Mouse (Mus musculus) midbrain, embryonic 16.5 days (tissue): ENCODE data around the gene Maff. TPM values are rescaled to one million over a fixed set of nuclear protein-coding genes. Genes with fewer than 3 reads are reported as not detected.
A peak's percentile ranks its signal among the peaks of the same experiment; 100 is the strongest.

Experiments used
- ATAC-seq: fragments of 200-750 bp; cut with Nextera tagmentation; 2 replicates; pipeline ENCODE4 v1.8.0; 2017; ENCODE audit warnings: moderate TSS enrichment
- H3K27ac ChIP-seq: fragments of 300-500 bp; sonication (generic); 2 replicates; pipeline ENCODE4 v1.5.1; 2014; ENCODE audit warnings: mild to moderate bottlenecking, low read length, mixed read lengths
- H3K27me3 ChIP-seq: fragments of 300-500 bp; sonication (generic); 2 replicates; pipeline ENCODE4 v1.6.1; 2014; ENCODE audit warnings: low read depth, low read length, mixed read lengths; ENCODE audit not compliant: control insufficient read depth, insufficient read depth
- H3K36me3 ChIP-seq: fragments of 300-500 bp; sonication (generic); 2 replicates; pipeline ENCODE4 v1.6.1; 2014; ENCODE audit warnings: mild to moderate bottlenecking, low read length, moderate library complexity, mixed read lengths; ENCODE audit not compliant: control insufficient read depth, insufficient read depth
- H3K4me1 ChIP-seq: fragments of 300-500 bp; sonication (generic); 2 replicates; pipeline ENCODE4 v1.6.1; 2014; ENCODE audit warnings: mild to moderate bottlenecking, low read length, mixed read lengths; ENCODE audit not compliant: control insufficient read depth, insufficient read depth
- H3K4me2 ChIP-seq: fragments of 300-500 bp; sonication (generic); 2 replicates; pipeline ENCODE4 v1.6.1; 2014; ENCODE audit warnings: mild to moderate bottlenecking, low read length, mixed read lengths
- H3K4me3 ChIP-seq: fragments of 300-500 bp; sonication (generic); 2 replicates; pipeline ENCODE4 v1.5.1; 2014; ENCODE audit warnings: low read depth, mild to moderate bottlenecking, low read length, moderate library complexity, mixed read lengths
- H3K9ac ChIP-seq: fragments of 300-500 bp; sonication (generic); 2 replicates; pipeline ENCODE4 v1.6.1; 2014; ENCODE audit warnings: low read depth, low read length, mixed read lengths
- H3K9me3 ChIP-seq: fragments of 300-500 bp; sonication (generic); replicated peaks from 2 replicates; pipeline ENCODE4 v1.6.1; 2014; ENCODE audit warnings: mild to moderate bottlenecking, low read length, mixed read lengths; ENCODE audit not compliant: control insufficient read depth, poor library complexity, severe bottlenecking
- WGBS: fragments of 180-500 bp; shearing (Covaris S2); extraction: QIAGEN DNeasy Blood & Tissue Kit; methylation state at CpG from one replicate; pipeline ENCODE4 v1.1.7; 2014; 5-methylcytosine and 5-hydroxymethylcytosine counted together
- polyA plus RNA-seq: library from polyadenylated mRNA; unstranded; fragments of >200 nt; fragmentation: Nextera tagmentation; extraction: Ambion mirVana; gene quantifications from 2 replicates; pipeline ENCODE4 v1.2.1, GENCODE M21; 2015

Gene Maff
- polyA plus RNA-seq, 1 experiment from 2014 or later = 0.85 TPM

DNA sequence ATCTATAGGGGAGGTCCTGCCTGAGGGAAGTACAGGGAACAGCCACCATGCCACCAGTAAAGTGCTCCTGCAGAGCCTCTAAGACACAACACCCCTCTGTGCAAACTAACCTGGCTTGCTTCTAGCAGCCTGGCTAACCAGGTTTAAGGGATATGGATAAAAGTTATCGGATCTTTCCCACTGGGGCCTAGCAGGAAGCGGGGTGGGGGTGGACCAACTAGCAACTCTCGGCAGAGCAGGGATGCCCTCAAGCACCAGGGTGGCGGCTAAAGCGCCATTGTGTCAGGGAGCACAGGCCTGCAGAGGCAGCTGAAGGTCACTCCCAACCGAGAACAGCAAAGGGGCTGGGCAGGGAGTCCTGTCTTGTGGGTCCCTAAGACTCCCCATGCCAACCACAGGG is 17.7 kb downstream of the Maff start:
- Histone ChIP-seq H3K27ac (no peak overlapping the region), H3K4me3 (no peak overlapping the region), H3K9ac (no peak overlapping the region), H3K9me3 (no peaks in the 10 kb centered on the region), H3K27me3 (no peaks in the 10 kb centered on the region), H3K4me1 (no peaks in the 10 kb centered on the region), H3K4me2 (no peak overlapping the region), H3K36me3 (peaks cover 36% of the 10 kb centered on the region)
- ATAC-seq = no peak
- WGBS = 64% methylated on average over 6 of the region's 6 CpGs

- no peak for ATAC-seq
Measured at GRCm38 (mm10) chr15:79365068-79365467, 18.6 kb downstream of the Maff start.

GRCm38 (mm10) chr15:79366402-79366801 is 20.0 kb downstream of the Maff start:
- H3K27me3 ChIP-seq = no peaks in the 10 kb centered on the region
- WGBS = 94% methylated on average over 5 of the region's 5 CpGs
- no peak overlapping the region for H3K4me2 ChIP-seq
- peaks cover 45% of the 10 kb centered on the region for H3K36me3 ChIP-seq
- ATAC-seq = no peak
- H3K27ac ChIP-seq = no peak overlapping the region
- H3K9me3 ChIP-seq = no peaks in the 10 kb centered on the region
- no peak overlapping the region for H3K9ac ChIP-seq
- H3K4me1 ChIP-seq = no peaks in the 10 kb centered on the region; the same call in 1 of the 2 replicates
- no peak overlapping the region for H3K4me3 ChIP-seq

More at GRCm38 (mm10) chr15:79365068-79365467, 18.6 kb downstream of the Maff start:
- H3K4me2 ChIP-seq = no peak overlapping the region
- no peaks in the 10 kb centered on the region for H3K27me3 ChIP-seq
- no peak overlapping the region for H3K4me3 ChIP-seq
- H3K36me3 ChIP-seq = peaks cover 45% of the 10 kb centered on the region
- H3K27ac ChIP-seq = no peak overlapping the region
- no peaks in the 10 kb centered on the region for H3K9me3 ChIP-seq
- H3K4me1 ChIP-seq = no peaks in the 10 kb centered on the region
- no peak overlapping the region for H3K9ac ChIP-seq
- 95% methylated on average over 12 of the region's 12 CpGs for WGBS

- Histone ChIP-seq H3K4me1 (no peaks in the 10 kb centered on the region; the same call in 1 of the 2 replicates), H3K9ac (no peak overlapping the region), H3K4me3 (no peak overlapping the region), H3K27ac (no peak overlapping the region), H3K27me3 (no peaks in the 10 kb centered on the region), H3K4me2 (no peak overlapping the region), H3K36me3 (peaks cover 36% of the 10 kb centered on the region), H3K9me3 (no peaks in the 10 kb centered on the region)
- 73% methylated on average over 14 of the region's 14 CpGs for WGBS
- ATAC-seq = no peak
Measured at GRCm38 (mm10) chr15:79368313-79368811, 21.9 kb downstream of the Maff start.

GRCm38 (mm10) chr15:79368861-79369440 is 22.5 kb downstream of the Maff start:
- no peaks in the 10 kb centered on the region; the same call in 1 of the 2 replicates for H3K4me1 ChIP-seq
- no peak overlapping the region for H3K27ac ChIP-seq
- H3K27me3 ChIP-seq = no peaks in the 10 kb centered on the region
- peaks cover 33% of the 10 kb centered on the region for H3K36me3 ChIP-seq
- no peak overlapping the region for H3K4me2 ChIP-seq
- no peak overlapping the region for H3K9ac ChIP-seq
- no peak overlapping the region for H3K4me3 ChIP-seq
- H3K9me3 ChIP-seq = no peaks in the 10 kb centered on the region
- WGBS = 88% methylated on average over 8 of the region's 8 CpGs
- no peak for ATAC-seq

- no peak overlapping the region for H3K4me2 ChIP-seq
- peaks cover 28% of the 10 kb centered on the region for H3K36me3 ChIP-seq
- H3K4me1 ChIP-seq = no peaks in the 10 kb centered on the region; the same call in 1 of the 2 replicates
- no peaks in the 10 kb centered on the region for H3K27me3 ChIP-seq
- no peaks in the 10 kb centered on the region for H3K9me3 ChIP-seq
- H3K9ac ChIP-seq = no peak overlapping the region
- H3K4me3 ChIP-seq = no peak overlapping the region
- H3K27ac ChIP-seq = no peak overlapping the region
- no peak for ATAC-seq
- 73% methylated on average over 15 of the region's 15 CpGs for WGBS
Measured at GRCm38 (mm10) chr15:79369452-79370280, 23.2 kb downstream of the Maff start.

- no peak for ATAC-seq
- Histone ChIP-seq H3K27me3 (no peaks in the 10 kb centered on the region), H3K9ac (no peak overlapping the region), H3K4me2 (no peak overlapping the region), H3K4me1 (no peaks in the 10 kb centered on the region; the same call in 1 of the 2 replicates), H3K36me3 (peaks cover 22% of the 10 kb centered on the region), H3K4me3 (no peak overlapping the region), H3K27ac (no peak overlapping the region), H3K9me3 (no peaks in the 10 kb centered on the region)
- WGBS = 77% methylated on average over 7 of the region's 7 CpGs
Measured at GRCm38 (mm10) chr15:79370281-79370843, 23.9 kb downstream of the Maff start.

- Histone ChIP-seq H3K9me3 (no peaks in the 10 kb centered on the region), H3K4me1 (no peaks in the 10 kb centered on the region; the same call in 1 of the 2 replicates), H3K27me3 (no peaks in the 10 kb centered on the region), H3K9ac (no peak overlapping the region), H3K27ac (peak overlapping the region; percentile 47), H3K36me3 (peaks cover 19% of the 10 kb centered on the region), H3K4me3 (no peak overlapping the region), H3K4me2 (no peak overlapping the region)
- 44% methylated on average over 3 of the region's 3 CpGs for WGBS
- ATAC-seq = no peak
Measured at GRCm38 (mm10) chr15:79374760-79375159, 28.3 kb downstream of the Maff start.

DNA sequence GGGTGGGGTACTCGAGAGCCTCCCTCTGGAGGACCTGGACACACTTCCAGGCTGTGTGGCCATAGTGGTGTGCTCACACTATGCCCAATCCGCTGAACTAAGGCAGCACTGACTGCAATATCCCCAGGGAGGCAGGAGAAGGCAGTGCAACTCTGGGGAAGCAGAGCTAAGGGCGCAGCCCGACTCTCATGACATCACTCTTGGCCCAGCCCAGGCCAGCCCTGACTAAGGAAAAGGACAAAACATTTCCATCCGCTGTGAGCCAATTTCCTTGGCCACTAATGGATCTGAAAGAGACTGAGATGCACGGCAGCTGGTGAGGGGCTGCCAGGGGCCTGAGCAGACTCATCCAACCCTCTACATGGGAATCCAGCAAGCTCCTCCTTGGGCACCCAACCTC is 31.3 kb downstream of the Maff start:
- Histone ChIP-seq H3K27me3 (no peaks in the 10 kb centered on the region), H3K9me3 (no peaks in the 10 kb centered on the region), H3K4me2 (no peak overlapping the region), H3K36me3 (peaks cover 17% of the 10 kb centered on the region), H3K9ac (no peak overlapping the region), H3K27ac (no peak overlapping the region), H3K4me3 (no peak overlapping the region), H3K4me1 (no peaks in the 10 kb centered on the region; the same call in 1 of the 2 replicates)
- WGBS = 87% methylated on average over 6 of the region's 6 CpGs
- ATAC-seq = no peak
